Mouse (Mus musculus) CH12.LX (cell line): Measurements from ENCODE around the gene Dock10. TPM values are rescaled to one million over a fixed set of nuclear protein-coding genes. Genes with fewer than 3 reads are reported as not detected.
A peak's percentile ranks its signal among the peaks of the same experiment; 100 is the strongest.

ENCODE experiments used
- DNase-seq: peaks from one replicate; pipeline ENCODE4 v3.0.0-alpha.2; 2013; ENCODE audit errors: extremely low read depth
- H3K27ac ChIP-seq: 2 replicates; pipeline ENCODE4 v1.5.1; 2012; ENCODE audit warnings: low read depth, mild to moderate bottlenecking, control low read depth, moderate library complexity; ENCODE audit not compliant: insufficient read depth
- H3K27me3 ChIP-seq: replicated peaks from 2 replicates; pipeline ENCODE3; 2012; ENCODE audit warnings: inconsistent platforms
- H3K36me3 ChIP-seq, 2 experiments: replicated peaks in 1 of 2; 2 replicates each; pipeline versions ENCODE3 to v1.6.1; 2012; ENCODE audit warnings: inconsistent platforms in 1 of 2, low read length in 1 of 2, mild to moderate bottlenecking in 1 of 2, mixed read lengths in 1 of 2, moderate library complexity in 1 of 2; ENCODE audit not compliant: control insufficient read depth in 1 of 2, insufficient read depth in 1 of 2
- H3K4me1 ChIP-seq, 2 experiments: 2 replicates each; pipeline ENCODE4 v1.6.1; 2012; ENCODE audit warnings: inconsistent platforms in 1 of 2, moderate library complexity in 1 of 2; ENCODE audit not compliant: insufficient read depth in 2 of 2, control insufficient read depth in 1 of 2
- H3K4me2 ChIP-seq: 2 replicates; pipeline ENCODE4 v1.6.1; 2012; ENCODE audit warnings: low read depth, mild to moderate bottlenecking, control low read depth; ENCODE audit not compliant: poor library complexity, insufficient read depth, severe bottlenecking
- H3K4me3 ChIP-seq, 3 experiments: fragments of 150-350 bp in 1 of 3; sonication (generic) in 1 of 3; replicated peaks in 1 of 3; 2 replicates each; pipeline versions ENCODE3 to v1.5.1; 2011 to 2012; ENCODE audit warnings: low read depth in 2 of 3, low read length in 2 of 3, mild to moderate bottlenecking in 2 of 3, moderate library complexity in 2 of 3, control low read depth in 1 of 3, improper control_type of control experiment in 1 of 3, inconsistent platforms in 1 of 3, mixed read lengths in 1 of 3; ENCODE audit not compliant: poor library complexity in 1 of 3
- H3K79me2 ChIP-seq: replicated peaks from 2 replicates; pipeline ENCODE4 v1.6.1; 2012; ENCODE audit warnings: mild to moderate bottlenecking, moderate library complexity; ENCODE audit not compliant: control insufficient read depth, poor library complexity, insufficient read depth, severe bottlenecking; ENCODE audit errors: extremely low read depth
- H3K9ac ChIP-seq: 2 replicates; pipeline ENCODE4 v1.6.1; 2012; ENCODE audit warnings: low read depth, mild to moderate bottlenecking, control low read depth, moderate library complexity; ENCODE audit not compliant: insufficient read depth
- H3K9me3 ChIP-seq: replicated peaks from 2 replicates; pipeline ENCODE3; 2012; ENCODE audit warnings: low read length, inconsistent platforms, mixed read lengths
- BHLHE40 ChIP-seq: IDR thresholded peaks from 2 replicates; pipeline ENCODE4 v1.6.1; 2011; ENCODE audit warnings: mild to moderate bottlenecking, low read depth, low read length, improper control_type of control experiment
- CHD2 ChIP-seq: IDR thresholded peaks from 2 replicates; pipeline ENCODE4 v1.6.1; 2011; ENCODE audit warnings: low read length, improper control_type of control experiment
- EP300 ChIP-seq: IDR thresholded peaks from 2 replicates; pipeline ENCODE4 v1.6.1; 2011; ENCODE audit warnings: low read length, improper control_type of control experiment
- ETS1 ChIP-seq: conservative IDR thresholded peaks from 2 replicates; pipeline ENCODE4 v1.6.1; 2012; ENCODE audit warnings: low read depth, mild to moderate bottlenecking, inconsistent platforms, low read length, improper control_type of control experiment, moderate library complexity
- IRF4 ChIP-seq: IDR thresholded peaks from 2 replicates; pipeline ENCODE4 v1.6.1; 2014; ENCODE audit warnings: low read depth, mild to moderate bottlenecking, inconsistent platforms, low read length, improper control_type of control experiment
- JUN ChIP-seq: IDR thresholded peaks from 2 replicates; pipeline ENCODE4 v1.6.1; 2011; ENCODE audit warnings: low read depth, mild to moderate bottlenecking, low read length, improper control_type of control experiment, moderate library complexity; ENCODE audit not compliant: insufficient read depth
- JUND ChIP-seq: conservative IDR thresholded peaks from 2 replicates; pipeline ENCODE4 v1.6.1; 2011; ENCODE audit warnings: low read depth, low read length, improper control_type of control experiment
- KAT2A ChIP-seq: IDR thresholded peaks from 2 replicates; pipeline ENCODE4 v1.6.1; 2012; ENCODE audit warnings: low read length, improper control_type of control experiment, inconsistent platforms; ENCODE audit not compliant: insufficient replicate concordance
- MAFK ChIP-seq: IDR thresholded peaks from 2 replicates; pipeline ENCODE4 v1.6.1; 2011; ENCODE audit warnings: low read length, improper control_type of control experiment; ENCODE audit not compliant: insufficient replicate concordance
- MEF2A ChIP-seq: IDR thresholded peaks from 2 replicates; pipeline ENCODE4 v1.6.1; 2014; ENCODE audit warnings: low read depth, mild to moderate bottlenecking, inconsistent platforms, low read length, improper control_type of control experiment, borderline replicate concordance
- MYC ChIP-seq: IDR thresholded peaks from 2 replicates; pipeline ENCODE4 v1.6.1; 2011; ENCODE audit warnings: low read depth, mild to moderate bottlenecking, improper control_type of control experiment, low read length
- NELFE ChIP-seq: IDR thresholded peaks from 2 replicates; pipeline ENCODE4 v1.6.1; 2011; ENCODE audit warnings: low read depth, low read length, improper control_type of control experiment
- RAD21 ChIP-seq: IDR thresholded peaks from 2 replicates; pipeline ENCODE4 v1.6.1; 2011; ENCODE audit warnings: low read depth, mild to moderate bottlenecking, low read length, improper control_type of control experiment, moderate library complexity
- SIN3A ChIP-seq: IDR thresholded peaks from 2 replicates; pipeline ENCODE4 v1.6.1; 2012; ENCODE audit warnings: low read length, improper control_type of control experiment, inconsistent platforms
- TCF12 ChIP-seq: IDR thresholded peaks from 2 replicates; pipeline ENCODE4 v1.6.1; 2014; ENCODE audit warnings: low read depth, mild to moderate bottlenecking, inconsistent platforms, low read length, improper control_type of control experiment
- USF1 ChIP-seq: IDR thresholded peaks from 2 replicates; pipeline ENCODE4 v1.6.1; 2014; ENCODE audit warnings: low read depth, mild to moderate bottlenecking, inconsistent platforms, low read length, improper control_type of control experiment
- USF2 ChIP-seq: conservative IDR thresholded peaks from 2 replicates; pipeline ENCODE4 v1.6.1; 2011; ENCODE audit warnings: low read depth, low read length, improper control_type of control experiment
- ZMIZ1 ChIP-seq: IDR thresholded peaks from 2 replicates; pipeline ENCODE4 v1.6.1; 2012; ENCODE audit warnings: low read depth, mild to moderate bottlenecking, inconsistent platforms, low read length, improper control_type of control experiment
- ZNF384 ChIP-seq: IDR thresholded peaks from 2 replicates; pipeline ENCODE4 v1.6.1; 2012; ENCODE audit warnings: low read depth, low read length, improper control_type of control experiment, inconsistent platforms
- dilution Hi-C: fragments of 300-500 bp; cut with MboI; formaldehyde crosslinking; loops from 2 replicates; pipeline ENCODE4 v1.14.3; 2020; ENCODE audit warnings: low sequenced_read_pairs; ENCODE audit not compliant: extremely low pct_unique_long_range_greater_than_20kb, extremely low pct_ligation_motif_present
- in situ Hi-C: fragments of 300-500 bp; cut with MboI; formaldehyde crosslinking; loops from 3 replicates; pipeline ENCODE4 v1.14.3; 2019; ENCODE audit warnings: low sequenced_read_pairs, low pct_ligation_motif_present, low pct_unique_long_range_greater_than_20kb, mixed read lengths
- polyA plus RNA-seq: library from polyadenylated mRNA; unstranded; fragments of >175 nt; gene quantifications from 2 replicates; pipeline ENCODE4 v1.2.1, GENCODE M21; 2012; ENCODE audit warnings: low read depth; ENCODE audit not compliant: insufficient read length
- total RNA-seq, 2 experiments: library from RNA; depleted of rRNA; stranded (reverse); fragments of 300-350 nt in 1 of 2; fragments of >200 nt in 1 of 2; gene quantifications; 2 replicates each; pipeline ENCODE4 v1.2.3; 2012 to 2014

Gene Dock10
- total and polyA plus RNA-seq, 3 experiments = 44.7 to 77.2 (median 62.2) TPM

DNA sequence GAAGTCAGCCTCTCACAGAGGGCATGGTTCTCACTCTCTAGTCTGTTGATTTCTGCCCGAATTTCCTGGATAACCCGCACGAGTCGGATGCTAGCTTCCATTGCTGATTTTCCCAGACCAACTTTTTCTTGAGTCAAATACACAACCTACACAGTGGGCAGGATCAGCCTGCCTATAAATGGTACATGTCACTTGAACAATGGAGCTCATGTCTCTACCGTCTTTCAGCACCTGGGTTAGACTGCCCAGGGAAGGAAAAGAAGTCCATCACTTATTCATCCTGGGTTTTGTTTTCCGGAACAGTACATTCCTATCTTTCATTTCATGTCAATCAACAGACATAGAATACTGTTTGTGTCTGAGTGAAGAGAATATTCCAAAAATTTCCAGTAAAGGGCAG is 297.0 kb downstream of the Dock10 start, which contains the start of gene Gm45261:
TSS of gene Gm45261 (minus strand) at position 101 of the 400 bp plus-strand sequence.
- H3K36me3 ChIP-seq = no peaks in the 10 kb centered on the region
- no peaks in the 10 kb centered on the region for H3K79me2 ChIP-seq
- no peak for DNase-seq
- in situ Hi-C loops (no loop called here), dilution Hi-C loops (no loop called here)
- no peak within 1 kb of the TSS for H3K9ac ChIP-seq
- H3K9me3 ChIP-seq = no peaks in the 10 kb centered on the region
- no peaks in the 10 kb centered on the region for H3K27me3 ChIP-seq
- H3K4me2 ChIP-seq = peak within 1 kb of the TSS; percentile 77; the same call in 1 of the 2 replicates
- H3K4me1 ChIP-seq = peaks cover 11 to 32% of the 10 kb centered on the region in 2 experiments; a peak in 3 of 4 replicates
- TF ChIP-seq TCF12 (no peak), NELFE (no peak), KAT2A (no peak)
- H3K27ac ChIP-seq = no peak within 1 kb of the TSS
- no peak within 1 kb of the TSS for H3K4me3 ChIP-seq

DNA sequence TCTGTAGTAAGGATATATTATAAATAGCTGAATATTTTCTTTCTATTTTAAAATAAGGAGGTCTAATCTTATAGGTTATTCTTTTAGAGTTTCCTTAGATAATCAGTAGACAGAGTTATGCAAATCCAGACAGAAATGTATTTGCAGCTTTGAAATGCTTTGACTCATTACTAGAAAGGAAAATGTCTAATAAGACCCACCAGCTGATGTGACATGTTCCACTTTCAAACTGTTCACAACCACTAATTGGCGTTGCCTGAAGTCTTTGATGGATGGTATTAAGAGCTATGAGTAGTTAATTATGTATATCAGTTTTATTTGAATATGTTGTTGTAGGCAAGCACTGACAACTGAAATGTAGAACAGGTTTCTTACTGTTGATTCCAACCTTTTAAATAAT is 298.4 kb downstream of the Dock10 start:
- Histone ChIP-seq H3K36me3 (no peaks in the 10 kb centered on the region), H3K27ac (no peak overlapping the region), H3K4me3 (no peak overlapping the region), H3K4me2 (no peak overlapping the region), H3K4me1 (peaks cover 13 to 32% of the 10 kb centered on the region in 2 experiments; a peak in 3 of 4 replicates), H3K27me3 (no peaks in the 10 kb centered on the region), H3K9me3 (no peaks in the 10 kb centered on the region), H3K9ac (no peak overlapping the region), H3K79me2 (no peaks in the 10 kb centered on the region)
- peak; percentile 63 for DNase-seq
- TF ChIP-seq RAD21 (no peak), EP300 (peak; percentile 92), CHD2 (0 out of 2 replicates have a peak, but pooled peaks have one; percentile 20), USF1 (no peak), MYC (peak; percentile 49; the same call in 1 of the 2 replicates), USF2 (no peak), JUN (peak; percentile 90), ZNF384 (no peak), ETS1 (peak; percentile 93), TCF12 (peak; percentile 53; the same call in 1 of the 2 replicates), JUND (peak; percentile 97), ZMIZ1 (no peak), SIN3A (peak; percentile 62; the same call in 1 of the 2 replicates), BHLHE40 (peak; percentile 60), IRF4 (peak; percentile 93), MAFK (peak; percentile 52; the same call in 1 of the 2 replicates), MEF2A (peak; percentile 53; the same call in 1 of the 2 replicates)
- in situ Hi-C loops = no loop called here
- dilution Hi-C loops = no loop called here
